ENCODE assay signal across 22 mouse cellular contexts in genomic region chr14:57089107-57089506, GRCm38 (mm10). TPM values are rescaled to one million over a fixed set of nuclear protein-coding genes. Genes with fewer than 3 reads are reported as not detected.
DNase-seq lines count a peak whose midpoint lies in the region; ATAC-seq and TF ChIP-seq lines count a peak whose summit lies in the region.
"Had no signal": no experiment of that assay in that cellular context is flagged by ENCODE, and none has a peak within 500 bp of the region (broad histone marks: within the 10 kb centered on the region; RNA-seq: fewer than 3 reads in every experiment).

No protein-coding gene starts in this region.

- H3K27ac ChIP-seq in liver, embryonic 13.5 days, result peak overlapping the region; percentile 48
- H3K27ac ChIP-seq in stomach, postnatal 0 days (replicated peaks), result no peak overlapping the region
- no peak overlapping the region for H3K27ac ChIP-seq in midbrain, postnatal 0 days (ENCODE audit: low read depth, low read length)
- H3K27ac ChIP-seq: embryonic facial prominence, embryonic 10.5 days; hindbrain, postnatal 0 days; layer of hippocampus, adult 2 months; limb, embryonic 12.5 days had no signal

- no peaks in the 10 kb centered on the region for H3K9me3 ChIP-seq in liver, embryonic 13.5 days (replicated peaks)
- no peaks in the 10 kb centered on the region for H3K9me3 ChIP-seq in stomach, postnatal 0 days (ENCODE audit: control insufficient read depth, low read length)
- no peaks in the 10 kb centered on the region for H3K9me3 ChIP-seq in midbrain, postnatal 0 days (ENCODE audit: low read length)
- H3K9me3 ChIP-seq: embryonic facial prominence, embryonic 10.5 days; G1E; limb, embryonic 12.5 days had no signal

- 63% methylated on average over 7 of the region's 7 CpGs for WGBS in liver, embryonic 13.5 days (ENCODE audit: insufficient replicate concordance)
- WGBS in stomach, postnatal 0 days, result 83% methylated on average over 7 of the region's 7 CpGs
- 89% methylated on average over 7 of the region's 7 CpGs for WGBS in midbrain, postnatal 0 days

- DNase-seq in kidney, adult 8-10 months, result peak; percentile 86 to 94
- DNase-seq in kidney, postnatal 14 days, result peak; percentile 85
- no peak for DNase-seq in liver, embryonic 13.5 days
- DNase-seq in stomach, postnatal 0 days (ENCODE audit: low spot score), result peak; percentile 28
- DNase-seq in midbrain, postnatal 0 days (ENCODE audit: low spot score), result no peak
- no peak for DNase-seq in left cerebral cortex, postnatal 4 days
- DNase-seq in adrenal gland, adult 18-20 months (ENCODE audit: low spot score in 2 of 2), result no peak
- DNase-seq in cerebellum, postnatal 10 days, result no peak
- DNase-seq: heart, postnatal 4 days; spleen, adult 18-20 months; thymus, postnatal 4 days had no signal

- H3K4me1 ChIP-seq in liver, embryonic 13.5 days (replicated peaks), result no peaks in the 10 kb centered on the region; the same call in 1 of the 2 replicates
- no peaks in the 10 kb centered on the region for H3K4me1 ChIP-seq in stomach, postnatal 0 days (replicated peaks; ENCODE audit: control insufficient read depth, insufficient read depth)
- no peaks in the 10 kb centered on the region for H3K4me1 ChIP-seq in midbrain, postnatal 0 days (ENCODE audit: insufficient read depth, low read length)

- no peak overlapping the region for H3K4me3 ChIP-seq in liver, embryonic 13.5 days (replicated peaks)
- no peak overlapping the region for H3K4me3 ChIP-seq in stomach, postnatal 0 days (ENCODE audit: low read depth, low read length)
- H3K4me3 ChIP-seq in midbrain, postnatal 0 days (ENCODE audit: low read depth, low read length), result no peak overlapping the region
- H3K4me3 ChIP-seq: embryonic facial prominence, embryonic 10.5 days; layer of hippocampus, adult 2 months; limb, embryonic 12.5 days had no signal

- no peak overlapping the region for H3K4me2 ChIP-seq in liver, embryonic 13.5 days
- no peak overlapping the region for H3K4me2 ChIP-seq in stomach, postnatal 0 days (replicated peaks; ENCODE audit: low read depth)
- no peak overlapping the region for H3K4me2 ChIP-seq in midbrain, postnatal 0 days (ENCODE audit: low read depth, low read length, poor library complexity, severe bottlenecking)
- H3K4me2 ChIP-seq: limb, embryonic 12.5 days had no signal

- no peaks in the 10 kb centered on the region for H3K27me3 ChIP-seq in liver, embryonic 13.5 days
- no peaks in the 10 kb centered on the region for H3K27me3 ChIP-seq in stomach, postnatal 0 days (ENCODE audit: control insufficient read depth, insufficient read depth, low read length)
- no peaks in the 10 kb centered on the region for H3K27me3 ChIP-seq in midbrain, postnatal 0 days (ENCODE audit: insufficient read depth, low read length)
- H3K27me3 ChIP-seq: limb, embryonic 12.5 days had no signal

- TF ChIP-seq EP300 in stomach, postnatal 0 days (optimal IDR thresholded peaks at IDR 0.05), result no peak

- intact Hi-C loops in left cerebral cortex, postnatal 4 days (cut with DNase I), result no loop called here

- H3K36me3 ChIP-seq in liver, embryonic 13.5 days, result no peaks in the 10 kb centered on the region
- no peaks in the 10 kb centered on the region for H3K36me3 ChIP-seq in stomach, postnatal 0 days (ENCODE audit: control insufficient read depth, insufficient read depth, low read length)
- no peaks in the 10 kb centered on the region for H3K36me3 ChIP-seq in midbrain, postnatal 0 days (ENCODE audit: insufficient read depth, low read length)
- H3K36me3 ChIP-seq: embryonic facial prominence, embryonic 10.5 days; G1E; limb, embryonic 12.5 days had no signal

- peak; percentile 88 for ATAC-seq in liver, embryonic 13.5 days (ENCODE audit: low read depth)
- peak; percentile 78 for ATAC-seq in stomach, postnatal 0 days (ENCODE audit: low FRiP score, low TSS enrichment)
- no peak for ATAC-seq in midbrain, postnatal 0 days (ENCODE audit: low FRiP score)
- ATAC-seq: forebrain, embryonic 14.5 days; hindbrain, postnatal 0 days had no signal

- H3K9ac ChIP-seq in liver, embryonic 13.5 days, result no peak overlapping the region
- H3K9ac ChIP-seq in stomach, postnatal 0 days (ENCODE audit: low read length), result no peak overlapping the region
- H3K9ac ChIP-seq in midbrain, postnatal 0 days (replicated peaks; ENCODE audit: low read length, poor library complexity, severe bottlenecking), result no peak overlapping the region
- H3K9ac ChIP-seq: limb, embryonic 12.5 days had no signal

- no peak for TF ChIP-seq CTCF in stomach, postnatal 0 days (IDR thresholded peaks at IDR 0.05; ENCODE audit: low read depth)
- no peak for TF ChIP-seq CTCF in midbrain, postnatal 0 days (IDR thresholded peaks at IDR 0.05)

RNA-seq across cellular contexts. Expression of gene Gjb2, which starts 15.4 kb away (rescaled TPM):
- 5.8 and 7.3 TPM in 2 replicates for polyA plus RNA-seq in liver, embryonic 13.5 days (2015; fragmentation: Nextera tagmentation; extraction: Ambion mirVana)
- polyA plus RNA-seq in stomach, postnatal 0 days (2015; fragmentation: Nextera tagmentation; extraction: Ambion mirVana), result 77.8 and 78.1 TPM in 2 replicates
- 12.9 and 13.8 TPM in 2 replicates for total RNA-seq in midbrain, postnatal 0 days (2014; rRNA removed)
- 17.8 and 19.1 TPM in 2 replicates for polyA plus RNA-seq in midbrain, postnatal 0 days (2015; fragmentation: Nextera tagmentation; extraction: Ambion mirVana)
- total RNA-seq in left cerebral cortex, postnatal 4 days (2021), result 10 to 100 TPM in 1 of 2 experiments, 1 to 10 TPM in 1; 8.2 to 10.7 TPM
- total RNA-seq in adrenal gland, adult 18-20 months (2021), result 1 to 10 TPM in 1 of 2 experiments, under 1 TPM in 1; 0.32 to 9.9 TPM
- total RNA-seq: G1E had no signal
- polyA plus RNA-seq: G1E; heart, embryonic 14.5 days had no signal

RNA-seq across cellular contexts. Expression of gene Gm4491, which starts 26.6 kb away (rescaled TPM):
- polyA plus RNA-seq in liver, embryonic 13.5 days (2015; fragmentation: Nextera tagmentation; extraction: Ambion mirVana), result not detected in 2 replicates
- not detected in 2 replicates for polyA plus RNA-seq in stomach, postnatal 0 days (2015; fragmentation: Nextera tagmentation; extraction: Ambion mirVana)
- 0.99 TPM in 1 of 2 replicates, not detected in the other for total RNA-seq in midbrain, postnatal 0 days (2014; rRNA removed)
- polyA plus RNA-seq in midbrain, postnatal 0 days (2015; fragmentation: Nextera tagmentation; extraction: Ambion mirVana), result 0.18 and 0.23 TPM in 2 replicates
- not detected for total RNA-seq in left cerebral cortex, postnatal 4 days (2021)
- total RNA-seq in adrenal gland, adult 18-20 months (2021), result not detected
- total RNA-seq: G1E; heart, postnatal 4 days; hindbrain, postnatal 0 days; megakaryocyte, adult 5-6 weeks had no signal
- polyA plus RNA-seq: embryonic facial prominence, embryonic 10.5 days; forebrain, embryonic 14.5 days; G1E; gonadal fat pad, adult 2 months; heart, embryonic 14.5 days; hindbrain, postnatal 0 days; limb, embryonic 12.5 days; lung, embryonic 16.5 days; neural tube, embryonic 11.5 days had no signal

RNA-seq across cellular contexts. Expression of gene Gja3, which starts 31.2 kb away (rescaled TPM):
- 0.08 and 0.14 TPM in 2 replicates for polyA plus RNA-seq in liver, embryonic 13.5 days (2015; fragmentation: Nextera tagmentation; extraction: Ambion mirVana)
- polyA plus RNA-seq in stomach, postnatal 0 days (2015; fragmentation: Nextera tagmentation; extraction: Ambion mirVana), result 0.05 and 0.23 TPM in 2 replicates
- total RNA-seq in midbrain, postnatal 0 days (2014; rRNA removed), result 0.05 and 0.09 TPM in 2 replicates
- 0.31 and 0.62 TPM in 2 replicates for polyA plus RNA-seq in midbrain, postnatal 0 days (2015; fragmentation: Nextera tagmentation; extraction: Ambion mirVana)
- total RNA-seq in left cerebral cortex, postnatal 4 days (2021), result 1 to 10 TPM; 1.3 to 1.7 TPM
- total RNA-seq in adrenal gland, adult 18-20 months (2021), result not detected
- total RNA-seq: G1E; megakaryocyte, adult 5-6 weeks had no signal
- polyA plus RNA-seq: G1E had no signal

RNA-seq across cellular contexts. Expression of gene Gjb6, which starts 44.3 kb away (rescaled TPM):
- polyA plus RNA-seq in liver, embryonic 13.5 days (2015; fragmentation: Nextera tagmentation; extraction: Ambion mirVana), result 0.13 and 0.27 TPM in 2 replicates
- 21.3 and 24.3 TPM in 2 replicates for polyA plus RNA-seq in stomach, postnatal 0 days (2015; fragmentation: Nextera tagmentation; extraction: Ambion mirVana)
- total RNA-seq in midbrain, postnatal 0 days (2014; rRNA removed), result 17.6 and 21.0 TPM in 2 replicates
- 21.4 and 24.4 TPM in 2 replicates for polyA plus RNA-seq in midbrain, postnatal 0 days (2015; fragmentation: Nextera tagmentation; extraction: Ambion mirVana)
- total RNA-seq in left cerebral cortex, postnatal 4 days (2021), result 10 to 100 TPM; 11.3 to 12.0 TPM
- not detected for total RNA-seq in adrenal gland, adult 18-20 months (2021)
- total RNA-seq: heart, postnatal 4 days; megakaryocyte, adult 5-6 weeks had no signal
- polyA plus RNA-seq: G1E; heart, embryonic 14.5 days had no signal

Comparison
In these comparisons a context has a peak if more than half of its experiments do, and no peak if none do; other contexts are left out.
1. DNase-seq: peak in kidney, adult 8-10 months (2 of 2), kidney, postnatal 14 days (single experiment) and stomach, postnatal 0 days (single experiment); none in liver, embryonic 13.5 days (single experiment), midbrain, postnatal 0 days (single experiment), left cerebral cortex, postnatal 4 days (single experiment), adrenal gland, adult 18-20 months (0 of 2) and cerebellum, postnatal 10 days (0 of 2).